Mouse (Mus musculus) layer of hippocampus, postnatal 10 days (tissue): ENCODE measurements at regions not wholly inside any gene's neighbourhood (a gene's known extent, or its start where the extent isn't known, plus 50 kb on each side); places are given as distances from the start of the nearest gene placed in this dataset.

Experiments
- DNase-seq, 2 experiments: peaks; one replicate each; pipeline ENCODE4 v3.0.0; 2021; ENCODE audit warnings: low spot score in 2 of 2

DNA sequence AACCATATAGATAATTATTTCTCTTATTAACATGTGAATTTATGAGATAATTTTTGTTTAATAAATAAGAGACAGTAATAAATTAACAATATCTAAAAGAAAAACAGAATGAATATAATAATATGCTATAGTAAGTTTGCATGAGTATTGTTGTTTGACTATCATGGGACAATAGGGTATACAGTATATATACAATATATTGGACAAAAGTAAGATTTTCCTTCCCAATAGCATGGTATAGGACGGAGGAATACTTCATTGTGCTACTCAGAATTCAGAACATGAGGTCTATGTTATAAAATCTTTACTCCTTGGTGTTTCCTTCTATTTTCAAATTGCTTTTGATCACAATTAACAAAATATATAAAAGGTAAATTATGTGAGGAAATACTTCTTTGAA lies 771.0 kb upstream of the Pcdh20 start:
- DNase-seq, result no peak

DNA sequence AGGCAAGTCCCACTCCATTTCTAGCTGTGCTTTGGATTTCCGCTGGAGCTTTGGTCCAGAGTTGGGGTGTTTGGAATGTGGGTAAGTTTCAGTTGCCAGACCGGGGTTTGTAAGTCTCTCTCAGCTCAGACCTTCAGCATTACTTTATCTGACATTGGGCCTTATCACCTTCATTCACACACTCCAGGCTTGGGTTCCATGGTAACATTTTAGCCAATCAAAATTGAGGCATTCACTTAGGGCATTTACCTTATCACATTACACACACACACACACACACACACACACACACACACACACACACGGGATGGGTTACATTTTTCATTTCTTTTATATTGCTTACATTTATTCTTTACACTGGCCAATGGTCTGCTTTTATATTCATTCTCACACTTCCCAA lies 765.3 kb upstream of the Pcdh20 start:
- DNase-seq, result no peak

DNA sequence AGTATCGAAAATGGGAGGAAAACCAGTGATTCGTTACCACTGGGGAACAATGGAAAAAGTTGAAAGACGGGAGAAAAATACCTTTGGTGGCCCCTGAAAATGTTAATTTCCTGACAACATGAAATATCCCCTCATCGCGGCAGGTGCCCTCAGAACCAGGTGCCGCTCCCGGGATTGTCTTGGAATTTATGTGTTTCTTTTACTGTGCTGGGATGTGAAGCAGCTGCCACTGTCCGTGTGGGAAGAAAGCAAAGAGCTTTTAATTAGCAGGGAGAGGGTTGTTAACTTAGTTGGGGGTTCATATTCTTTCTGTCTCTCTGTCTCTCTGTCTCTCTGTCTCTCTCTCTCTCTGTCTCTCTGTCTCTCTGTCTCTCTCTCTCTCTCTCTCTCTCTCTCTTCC lies 759.3 kb upstream of the Pcdh20 start:
- DNase-seq, result no peak

DNA sequence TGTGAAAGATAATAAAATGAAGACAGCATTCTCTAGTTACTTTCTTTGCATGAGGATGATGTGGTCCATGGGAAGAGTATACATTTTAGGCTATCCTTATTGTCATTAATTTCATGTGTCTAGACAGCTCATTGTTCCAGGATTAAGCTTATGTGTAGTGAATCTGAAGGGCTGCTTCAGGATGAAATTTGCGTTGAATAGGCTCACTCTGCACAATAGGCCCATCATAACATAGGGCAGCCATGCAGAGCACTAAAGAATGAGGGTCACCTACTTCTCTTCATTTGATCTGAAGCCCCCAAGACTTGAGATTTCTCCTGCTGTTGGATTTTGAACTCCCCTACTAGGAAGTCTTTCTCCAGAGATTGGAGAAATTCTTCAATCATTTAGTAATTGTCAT lies 746.2 kb upstream of the Pcdh20 start:
- no peak for DNase-seq

DNA sequence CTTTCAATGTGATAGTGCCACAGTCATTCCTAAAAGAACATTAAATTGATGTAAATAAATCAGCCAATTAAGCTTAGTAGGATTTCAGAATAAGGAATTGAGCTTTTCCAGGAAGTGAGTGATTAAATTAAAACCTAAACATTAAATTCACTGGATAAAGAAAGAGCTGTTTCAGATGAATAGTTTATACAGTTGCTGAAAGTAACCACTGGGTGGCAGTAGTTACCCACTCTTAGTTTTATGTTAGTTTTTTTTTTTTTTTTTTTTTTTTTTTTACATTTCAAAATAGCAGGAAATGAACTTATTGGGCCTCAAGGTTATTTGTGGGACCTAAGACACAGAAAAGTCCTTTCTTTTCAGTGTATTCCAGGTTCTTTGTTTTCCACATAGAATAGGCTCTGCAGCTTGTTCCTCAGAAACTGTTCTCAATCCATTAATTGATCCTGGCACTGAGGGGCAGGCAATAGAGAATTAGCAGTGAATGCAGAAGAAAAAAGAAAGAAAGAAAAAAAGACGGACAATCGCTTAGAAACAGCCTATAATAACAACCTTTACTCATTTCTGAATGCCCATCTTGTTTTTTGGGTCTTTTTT lies 710.3 kb upstream of the Pcdh20 start:
- no peak for DNase-seq

DNA sequence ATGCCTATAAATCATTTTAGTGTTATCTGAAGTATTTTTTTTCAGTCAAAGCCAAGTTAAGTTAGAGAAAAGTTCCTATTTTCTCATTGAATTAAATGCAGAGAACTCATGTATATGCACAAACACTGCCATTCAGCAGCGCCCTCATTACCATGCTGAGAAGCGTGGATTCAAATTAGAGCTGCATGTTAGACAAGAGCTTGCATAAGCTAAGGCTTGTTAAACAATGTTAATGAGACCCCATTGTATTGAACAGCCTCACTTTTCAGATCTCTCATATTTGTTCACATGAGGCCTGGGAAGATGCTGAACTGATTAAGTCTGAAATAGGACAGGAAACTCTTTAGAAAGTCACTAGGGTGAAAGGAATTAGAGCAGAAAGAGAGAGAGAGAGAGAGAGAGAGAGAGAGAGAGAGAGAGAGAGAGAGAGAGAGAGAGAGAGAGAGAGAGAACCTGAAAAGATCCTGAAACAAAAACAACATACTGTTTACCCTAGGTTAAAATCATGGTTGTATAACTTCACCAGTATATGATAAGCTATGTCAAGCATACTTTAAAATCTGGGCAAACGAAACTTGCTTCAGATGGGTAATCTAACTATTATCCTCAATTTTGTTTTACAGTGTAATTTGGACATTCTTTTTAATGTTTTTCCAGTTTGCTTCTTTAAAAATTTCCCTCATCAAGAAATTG lies 671.9 kb upstream of the Pcdh20 start:
- no peak for DNase-seq

DNA sequence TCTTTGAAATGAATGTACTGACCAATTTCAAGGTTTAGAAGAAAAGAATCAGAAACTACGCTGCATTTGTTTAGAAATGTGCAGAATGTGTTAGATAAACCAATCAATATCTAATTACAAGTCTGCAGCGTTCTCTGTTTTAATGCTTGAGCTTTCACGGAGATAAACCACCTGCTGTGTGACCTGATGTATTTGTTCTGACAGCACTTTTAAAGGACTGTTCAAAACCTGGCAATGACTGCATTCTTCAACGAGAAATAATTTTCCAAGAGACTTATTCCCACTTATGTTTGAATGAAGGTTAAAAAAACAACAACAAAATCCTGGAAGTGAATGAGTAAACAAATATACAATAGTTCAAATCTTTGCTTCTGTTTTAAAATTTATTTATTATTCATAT lies 628.1 kb upstream of the Pcdh20 start:
- DNase-seq, result no peak

DNA sequence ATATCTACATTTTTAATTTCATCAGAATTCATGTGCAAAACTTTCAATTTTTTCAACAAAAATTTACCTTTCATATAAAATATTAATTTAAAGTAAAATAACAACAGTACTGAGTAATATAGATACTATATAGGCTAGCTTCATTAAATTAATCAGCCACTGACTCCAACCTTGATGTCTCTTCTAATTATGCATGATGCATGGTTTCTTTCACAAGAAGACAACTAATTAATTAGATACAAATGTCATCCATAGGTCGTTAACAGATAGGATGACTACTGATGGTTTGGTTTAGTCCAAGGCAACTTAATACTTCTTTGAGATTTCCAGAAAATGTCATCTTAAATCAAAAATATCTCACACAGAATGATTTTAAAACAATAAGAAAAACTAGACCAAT lies 618.5 kb upstream of the Pcdh20 start:
- DNase-seq, result no peak

DNA sequence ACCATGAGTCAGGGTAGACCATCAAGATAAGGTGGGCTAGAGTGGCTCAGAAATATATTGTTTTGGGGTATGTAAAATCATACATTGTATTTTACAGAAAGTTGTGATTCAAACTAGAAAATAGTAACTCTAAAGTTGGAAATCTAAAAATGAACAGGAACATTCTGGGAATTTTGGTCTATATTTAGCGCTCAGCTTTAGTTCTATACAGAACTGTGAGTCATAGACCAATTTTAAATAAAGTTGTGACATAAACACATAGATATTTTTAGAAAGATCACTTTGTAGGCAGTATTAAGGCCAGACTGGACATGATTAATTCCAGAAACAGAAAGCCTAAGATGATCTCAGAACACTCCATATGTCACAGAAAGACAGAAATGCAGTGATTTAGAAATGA lies 604.8 kb upstream of the Pcdh20 start:
- DNase-seq, result no peak

DNA sequence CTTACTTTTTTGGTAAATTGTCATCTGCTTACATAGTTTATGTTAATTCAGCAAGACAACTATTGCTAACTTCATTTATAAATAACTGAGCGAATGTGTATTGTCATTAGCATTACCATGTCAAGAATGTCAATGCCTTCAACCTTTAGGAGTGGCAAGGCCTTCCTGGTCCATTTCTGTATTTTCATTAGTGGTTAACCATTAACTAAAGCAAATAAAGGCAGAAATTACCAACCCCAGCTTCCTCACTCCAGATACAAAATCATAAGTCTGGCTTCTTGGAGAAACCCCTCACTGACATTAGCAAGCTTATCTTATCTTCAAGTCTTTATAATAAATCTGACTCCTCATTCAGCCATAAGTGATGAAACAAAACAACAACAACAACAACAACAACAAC lies 592.8 kb upstream of the Pcdh20 start:
- no peak for DNase-seq

DNA sequence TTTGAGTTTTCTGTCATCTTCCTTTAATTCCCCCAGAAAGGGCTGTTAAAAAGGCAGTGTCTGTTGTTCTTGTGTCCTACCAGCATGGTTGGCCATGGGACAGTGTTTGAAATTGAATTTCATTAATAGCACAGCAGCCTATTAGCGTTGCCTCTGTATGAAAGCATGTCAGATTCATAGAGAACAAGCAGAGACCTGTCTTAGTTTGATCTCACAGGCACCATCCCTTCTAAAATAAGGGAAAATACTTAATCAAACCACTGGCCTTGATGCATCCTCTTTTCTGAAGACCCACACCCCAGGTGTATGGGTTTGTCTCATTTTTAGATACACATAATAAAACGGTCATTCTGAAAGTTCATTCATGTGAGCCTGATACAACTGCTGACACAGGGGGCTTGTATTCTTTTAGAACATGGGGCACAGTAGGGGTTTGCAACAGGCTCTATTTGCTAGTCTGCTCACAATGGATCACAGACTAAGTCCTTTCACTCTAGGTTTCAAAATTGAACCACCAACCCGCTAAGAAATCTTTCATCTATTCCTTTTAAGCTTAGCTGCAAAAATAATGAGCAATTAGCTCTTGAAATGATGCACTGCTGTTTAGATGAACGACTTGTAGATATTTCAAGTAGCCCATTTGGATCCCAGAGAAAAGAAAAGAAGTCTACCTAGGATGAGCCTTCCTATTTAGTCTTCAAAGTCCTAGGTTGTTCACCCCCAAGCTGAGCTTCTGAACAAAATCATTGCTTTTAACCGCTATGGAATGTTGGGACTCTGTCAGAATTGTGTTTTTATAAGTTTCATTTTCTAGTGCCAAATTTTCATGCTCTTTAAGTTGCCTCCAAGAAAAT lies 591.6 kb upstream of the Pcdh20 start:
- no peak for DNase-seq

DNA sequence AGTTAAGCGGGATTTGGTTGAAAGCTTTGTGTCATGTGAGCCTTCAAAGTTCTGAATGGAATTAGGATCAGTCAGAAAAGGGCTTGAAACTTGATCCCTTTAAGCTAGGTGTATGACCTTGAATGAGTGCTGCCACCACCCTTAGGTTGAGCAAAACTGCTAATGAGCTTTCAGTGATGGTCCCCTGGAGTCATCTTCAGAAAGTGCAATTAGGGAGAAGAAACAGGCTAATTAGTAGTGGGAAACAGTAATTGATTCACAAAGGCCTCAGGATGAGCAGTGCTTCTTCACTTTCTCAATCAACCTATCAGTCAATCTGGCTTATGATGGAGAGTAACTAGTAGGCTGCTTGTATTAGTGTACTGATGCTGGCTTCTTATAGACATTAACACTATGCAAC lies 590.1 kb upstream of the Pcdh20 start:
- no peak for DNase-seq

DNA sequence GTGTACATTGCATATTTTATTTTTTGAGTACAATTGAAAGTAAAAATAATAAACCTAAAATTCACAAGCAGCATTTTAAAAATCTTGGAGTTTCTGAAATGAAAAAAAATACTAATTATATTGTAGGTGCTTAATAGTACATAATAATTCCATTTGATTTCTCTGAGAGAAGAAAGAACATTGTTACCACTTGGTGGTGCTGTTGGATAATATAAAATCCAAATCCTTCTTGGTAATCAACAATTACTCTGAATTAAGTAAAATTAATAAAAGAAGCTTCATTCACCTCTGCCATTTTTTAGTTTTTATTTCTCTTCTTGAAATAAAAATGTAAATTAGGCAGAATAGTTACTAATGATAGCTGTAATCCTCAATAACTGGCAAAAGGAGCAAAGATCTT lies 563.2 kb upstream of the Pcdh20 start:
- DNase-seq, result no peak

DNA sequence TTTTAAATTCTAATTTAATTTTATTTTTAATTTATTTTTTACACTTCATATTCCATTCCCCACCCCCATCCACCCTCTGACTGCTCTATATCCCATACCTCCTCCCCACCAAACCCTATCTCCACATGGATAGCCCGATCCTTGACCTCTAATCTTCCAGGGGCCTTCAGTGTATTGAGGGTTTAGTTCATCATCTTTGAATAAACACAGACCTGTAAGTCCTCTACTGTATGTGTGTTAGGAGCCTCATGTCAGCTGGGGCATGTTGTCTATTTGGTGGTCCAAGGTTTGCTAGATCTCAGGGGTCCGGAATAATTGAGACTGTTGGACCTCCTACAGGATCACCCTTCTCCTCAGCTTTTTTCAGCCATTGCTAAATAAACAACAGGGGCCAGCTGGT lies 540.2 kb upstream of the Pcdh20 start:
- DNase-seq, result no peak

DNA sequence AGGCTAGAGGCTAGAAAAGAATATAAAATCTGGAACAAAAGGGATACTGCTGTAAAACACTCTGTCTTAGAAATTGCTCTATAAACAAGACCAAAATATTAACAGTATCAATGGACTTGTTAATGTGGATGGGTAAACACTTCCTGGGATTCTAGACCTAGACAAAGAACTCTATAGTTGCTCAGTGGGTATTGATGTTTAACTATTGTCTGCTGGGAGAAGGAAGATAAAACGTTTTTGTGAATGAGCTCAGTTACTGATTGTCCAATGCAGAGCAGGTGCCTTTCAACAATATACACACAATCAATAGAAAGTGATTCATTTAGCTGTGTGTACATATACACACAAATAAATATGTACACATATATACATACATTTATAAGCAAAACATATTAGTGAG lies 538.5 kb upstream of the Pcdh20 start:
- DNase-seq, result no peak

DNA sequence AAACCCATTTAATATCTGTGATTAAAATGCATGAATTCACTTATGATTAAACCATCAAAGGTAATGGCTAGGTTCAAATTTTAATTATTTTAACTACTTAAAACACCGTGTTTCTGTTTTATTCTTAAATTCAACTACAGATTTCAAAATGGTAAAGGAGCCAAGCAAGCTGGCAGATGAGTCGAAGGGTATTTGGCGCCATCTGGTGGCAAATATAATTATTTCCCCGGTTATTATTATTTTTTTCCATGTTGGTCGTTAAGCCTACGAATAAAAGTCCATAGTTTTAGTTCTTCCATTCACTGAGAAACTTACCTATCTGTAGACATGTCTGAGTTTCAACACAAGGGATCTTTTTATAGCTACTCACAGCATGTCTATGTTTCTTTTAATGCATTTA lies 510.7 kb upstream of the Pcdh20 start:
- DNase-seq, result peak; percentile 16 to 21

DNA sequence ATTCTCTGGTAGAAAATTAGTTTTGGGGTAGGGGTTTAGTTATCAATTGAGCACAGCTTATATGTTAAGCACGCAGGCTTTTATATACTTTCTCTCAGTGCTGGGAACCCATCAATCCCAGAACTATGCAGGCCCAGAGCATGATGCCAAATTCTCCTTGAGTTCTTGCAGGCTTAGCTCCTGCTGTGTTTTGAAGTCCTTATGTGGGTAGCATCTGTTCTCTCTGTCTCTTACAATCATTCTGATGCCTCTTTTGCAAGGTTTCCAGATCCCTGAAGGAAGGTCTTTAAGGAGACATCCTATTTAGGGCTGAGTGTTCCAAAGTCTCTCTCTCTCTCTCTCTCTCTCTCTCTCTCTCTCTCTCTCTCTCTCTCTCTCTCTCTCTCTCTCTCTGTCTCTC lies 504.8 kb upstream of the Pcdh20 start:
- peak in 1 of 2 experiments; percentile 10 for DNase-seq

DNA sequence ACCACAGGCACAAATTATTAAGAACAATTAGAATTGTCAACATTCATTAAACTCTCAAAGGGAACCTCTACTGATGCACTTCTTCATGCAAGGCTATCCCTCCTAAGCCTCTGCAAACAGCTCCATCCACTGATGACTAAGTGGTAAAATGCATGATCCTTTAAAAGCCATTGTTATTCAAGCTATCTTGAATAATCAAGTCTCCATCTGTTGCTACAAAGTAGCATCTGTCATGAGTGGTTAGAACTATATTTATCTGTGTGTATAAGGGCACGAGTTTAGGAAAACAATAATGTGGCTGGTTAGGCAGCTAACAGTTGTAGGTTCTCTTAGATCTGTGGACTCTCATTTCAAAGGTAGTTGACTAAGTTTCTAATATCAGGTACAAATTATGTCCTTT lies 463.4 kb upstream of the Pcdh20 start:
- DNase-seq, result no peak
